Mouse (Mus musculus): Measurements from ENCODE around the gene Gtf3c1. TPM values are rescaled to one million over a fixed set of nuclear protein-coding genes. Genes with fewer than 3 reads are reported as not detected.

The Gtf3c1 gene
- polyA plus RNA-seq, 1 experiment, result 17.6 TPM

- no peak for TF ChIP-seq POLR2A (IDR thresholded peaks at IDR 0.05; ENCODE audit: borderline replicate concordance, control insufficient read depth, low read depth, low read length)
- TF ChIP-seq CTCF (IDR thresholded peaks at IDR 0.05; ENCODE audit: control insufficient read depth, insufficient read depth, low read length), result no peak
- H3K27ac ChIP-seq (ENCODE audit: control insufficient read depth, insufficient read depth, low read depth, low read length, poor library complexity), result peak overlapping the region; percentile 50
- 12% methylated on average over 6 of the region's 6 CpGs for WGBS
- peak overlapping the region; percentile 26 for H3K4me3 ChIP-seq (replicated peaks; ENCODE audit: control insufficient read depth, low read depth, low read length)
- H3K4me1 ChIP-seq (ENCODE audit: control insufficient read depth, insufficient read depth, low read length), result peaks cover 8% of the 10 kb centered on the region
Measured at GRCm38 (mm10) chr7:125607384-125608182, 100.0 kb downstream of the Gtf3c1 start.

GRCm38 (mm10) chr7:125606265-125607164 is 101.1 kb downstream of the Gtf3c1 start:
- WGBS, result 73% methylated on average over 2 of the region's 2 CpGs
- no peak for TF ChIP-seq POLR2A (IDR thresholded peaks at IDR 0.05; ENCODE audit: borderline replicate concordance, control insufficient read depth, low read depth, low read length)
- no peak for TF ChIP-seq CTCF (IDR thresholded peaks at IDR 0.05; ENCODE audit: control insufficient read depth, insufficient read depth, low read length)
- H3K27ac ChIP-seq (ENCODE audit: control insufficient read depth, insufficient read depth, low read depth, low read length, poor library complexity), result peak overlapping the region; percentile 50
- peaks cover 12% of the 10 kb centered on the region for H3K4me1 ChIP-seq (ENCODE audit: control insufficient read depth, insufficient read depth, low read length)
- no peak overlapping the region for H3K4me3 ChIP-seq (replicated peaks; ENCODE audit: control insufficient read depth, low read depth, low read length)

GRCm38 (mm10) chr7:125605725-125606139 is 101.8 kb downstream of the Gtf3c1 start:
- TF ChIP-seq CTCF (IDR thresholded peaks at IDR 0.05; ENCODE audit: control insufficient read depth, insufficient read depth, low read length) (no peak), POLR2A (IDR thresholded peaks at IDR 0.05; ENCODE audit: borderline replicate concordance, control insufficient read depth, low read depth, low read length) (no peak)
- Histone ChIP-seq H3K4me3 (replicated peaks; ENCODE audit: control insufficient read depth, low read depth, low read length) (peak overlapping the region; percentile 50), H3K4me1 (ENCODE audit: control insufficient read depth, insufficient read depth, low read length) (peaks cover 16% of the 10 kb centered on the region), H3K27ac (ENCODE audit: control insufficient read depth, insufficient read depth, low read depth, low read length, poor library complexity) (peak overlapping the region; percentile 56)
- WGBS, result 55% methylated on average over 4 of the region's 4 CpGs

- peaks cover 24% of the 10 kb centered on the region for H3K4me1 ChIP-seq (ENCODE audit: control insufficient read depth, insufficient read depth, low read length)
- H3K4me3 ChIP-seq (replicated peaks; ENCODE audit: control insufficient read depth, low read depth, low read length), result peak overlapping the region; percentile 50
- WGBS, result 77% methylated on average over 12 of the region's 12 CpGs
- TF ChIP-seq CTCF (IDR thresholded peaks at IDR 0.05; ENCODE audit: control insufficient read depth, insufficient read depth, low read length) (no peak), POLR2A (IDR thresholded peaks at IDR 0.05; ENCODE audit: borderline replicate concordance, control insufficient read depth, low read depth, low read length) (no peak)
- H3K27ac ChIP-seq (ENCODE audit: control insufficient read depth, insufficient read depth, low read depth, low read length, poor library complexity), result peak overlapping the region; percentile 56
Measured at GRCm38 (mm10) chr7:125604362-125605319, 102.9 kb downstream of the Gtf3c1 start.

GRCm38 (mm10) chr7:125603185-125603631 is 104.4 kb downstream of the Gtf3c1 start, which contains the start of gene Il21r:
Gene Il21r (plus strand): TSS chr7:125603429.
- H3K4me3 ChIP-seq (replicated peaks; ENCODE audit: control insufficient read depth, low read depth, low read length), result peak within 1 kb of the TSS; percentile 61
- 5% methylated on average over 11 of the region's 11 CpGs for WGBS
- H3K27ac ChIP-seq (ENCODE audit: control insufficient read depth, insufficient read depth, low read depth, low read length, poor library complexity), result peak within 1 kb of the TSS; percentile 83

GRCm38 (mm10) chr7:125601821-125602448 is 105.6 kb downstream of the Gtf3c1 start:
- WGBS, result 47% methylated on average over 11 of the region's 11 CpGs
- no peak overlapping the region for H3K4me3 ChIP-seq (replicated peaks; ENCODE audit: control insufficient read depth, low read depth, low read length)
- peaks cover 26% of the 10 kb centered on the region for H3K4me1 ChIP-seq (ENCODE audit: control insufficient read depth, insufficient read depth, low read length)
- no peak for TF ChIP-seq CTCF (IDR thresholded peaks at IDR 0.05; ENCODE audit: control insufficient read depth, insufficient read depth, low read length)
- TF ChIP-seq POLR2A (IDR thresholded peaks at IDR 0.05; ENCODE audit: borderline replicate concordance, control insufficient read depth, low read depth, low read length), result no peak
- H3K27ac ChIP-seq (ENCODE audit: control insufficient read depth, insufficient read depth, low read depth, low read length, poor library complexity), result peak overlapping the region; percentile 0; the same call in 1 of the 2 replicates

More at GRCm38 (mm10) chr7:125603185-125603631, 104.4 kb downstream of the Gtf3c1 start, which contains the start of gene Il21r:
- TF ChIP-seq CTCF (IDR thresholded peaks at IDR 0.05; ENCODE audit: control insufficient read depth, insufficient read depth, low read length), result no peak
- peak; percentile 75 for TF ChIP-seq POLR2A (IDR thresholded peaks at IDR 0.05; ENCODE audit: borderline replicate concordance, control insufficient read depth, low read depth, low read length)
- H3K4me1 ChIP-seq (ENCODE audit: control insufficient read depth, insufficient read depth, low read length), result peaks cover 25% of the 10 kb centered on the region

GRCm38 (mm10) chr7:125601280-125601670 is 106.3 kb downstream of the Gtf3c1 start:
- peak overlapping the region; percentile 15 for H3K27ac ChIP-seq (ENCODE audit: control insufficient read depth, insufficient read depth, low read depth, low read length, poor library complexity)
- no peak for TF ChIP-seq CTCF (IDR thresholded peaks at IDR 0.05; ENCODE audit: control insufficient read depth, insufficient read depth, low read length)
- TF ChIP-seq POLR2A (IDR thresholded peaks at IDR 0.05; ENCODE audit: borderline replicate concordance, control insufficient read depth, low read depth, low read length), result no peak
- WGBS, result 63% methylated on average over 6 of the region's 6 CpGs
- H3K4me3 ChIP-seq (replicated peaks; ENCODE audit: control insufficient read depth, low read depth, low read length), result no peak overlapping the region
- peaks cover 22% of the 10 kb centered on the region for H3K4me1 ChIP-seq (ENCODE audit: control insufficient read depth, insufficient read depth, low read length)

Measured in bone marrow, adult 2 months (tissue).